Mouse (Mus musculus) Muller cell, postnatal 12 days (primary cell): ENCODE data around the gene Senp3.
"Not testable (repeated sequence)": the region's sequence is repeated elsewhere in the genome, so short reads cannot be mapped to it uniquely, and the experiment has no call there.

Experiments used
- DNase-seq: peaks from one replicate; pipeline ENCODE4 v3.0.0-alpha.2; 2015; ENCODE audit errors: inconsistent ontology term

Senp3 gene

GRCm38 (mm10) chr11:69681314-69682208 lies at the start of gene Senp3:
TSS of gene Senp3 (minus strand) at chr11:69682084.
- DNase-seq, result peak; percentile 98

- not testable (repeated sequence) for DNase-seq
These were observed 49.5 kb upstream of the Senp3 start for GRCm38 (mm10) chr11:69731408-69731807.

- DNase-seq, result no peak
These were observed 47.2 kb upstream of the Senp3 start for GRCm38 (mm10) chr11:69729063-69729462.

GRCm38 (mm10) chr11:69725951-69726350 lies 44.1 kb upstream of the Senp3 start:
- DNase-seq, result peak; percentile 19

- DNase-seq, result no peak
These were observed 41.2 kb upstream of the Senp3 start for GRCm38 (mm10) chr11:69723074-69723473.

GRCm38 (mm10) chr11:69720852-69721251 lies 39.0 kb upstream of the Senp3 start:
- DNase-seq, result no peak

- DNase-seq, result no peak
These were observed 37.5 kb upstream of the Senp3 start for GRCm38 (mm10) chr11:69719423-69719822.

- DNase-seq, result no peak
These were observed 36.8 kb upstream of the Senp3 start for GRCm38 (mm10) chr11:69718661-69719060.

GRCm38 (mm10) chr11:69716953-69717352 lies 35.1 kb upstream of the Senp3 start:
- DNase-seq, result no peak

- DNase-seq, result peak; percentile 27
These were observed 34.0 kb upstream of the Senp3 start for GRCm38 (mm10) chr11:69715929-69716328.

GRCm38 (mm10) chr11:69715482-69715881 lies 33.6 kb upstream of the Senp3 start:
- no peak for DNase-seq

GRCm38 (mm10) chr11:69714636-69715329 lies 32.9 kb upstream of the Senp3 start:
- DNase-seq, result no peak

- no peak for DNase-seq
These were observed 31.2 kb upstream of the Senp3 start for GRCm38 (mm10) chr11:69712954-69713672.

- no peak for DNase-seq
These were observed 29.2 kb upstream of the Senp3 start for GRCm38 (mm10) chr11:69711082-69711481.

- no peak for DNase-seq
These were observed 28.6 kb upstream of the Senp3 start for GRCm38 (mm10) chr11:69710470-69710869.

- DNase-seq, result no peak
These were observed 27.9 kb upstream of the Senp3 start for GRCm38 (mm10) chr11:69709554-69710446.

GRCm38 (mm10) chr11:69708614-69709265 lies 26.9 kb upstream of the Senp3 start:
- no peak for DNase-seq

- DNase-seq, result no peak
These were observed 26.0 kb upstream of the Senp3 start for GRCm38 (mm10) chr11:69707873-69708381.

- DNase-seq, result no peak
These were observed 25.6 kb upstream of the Senp3 start for GRCm38 (mm10) chr11:69707480-69707847.

GRCm38 (mm10) chr11:69706775-69707479 lies 25.0 kb upstream of the Senp3 start:
- peak; percentile 87 for DNase-seq
